Mouse (Mus musculus): ENCODE data around the gene Grik4.

DNA sequence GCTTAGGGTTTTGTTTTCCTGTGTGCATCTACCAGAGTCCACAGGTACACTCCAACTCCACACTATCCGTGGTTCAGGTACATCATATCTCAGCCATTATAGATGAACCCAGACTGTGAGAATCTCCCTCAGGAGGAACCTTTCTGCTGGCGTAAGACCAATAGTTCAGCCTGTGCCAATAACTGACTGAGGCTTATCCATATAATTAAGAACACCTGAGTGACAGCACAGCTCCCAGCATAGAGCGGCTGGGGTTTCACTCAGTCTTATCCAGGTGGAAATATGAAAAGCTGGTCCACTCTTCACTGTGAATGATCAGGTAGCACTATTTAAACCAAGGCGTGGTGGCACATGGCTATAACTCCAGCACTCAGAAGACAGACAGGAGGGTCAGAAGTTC, 440.6 kb downstream of the Grik4 start:
- no peak for TF ChIP-seq CTCF (IDR thresholded peaks at IDR 0.05; ENCODE audit: insufficient read depth, low read depth, low read length)
- TF ChIP-seq POLR2A (IDR thresholded peaks at IDR 0.05; ENCODE audit: insufficient read depth, low read depth, low read length) = no peak

Data from olfactory bulb, adult 2 months (tissue).